Mouse (Mus musculus): ENCODE results near the gene Pdzrn3. TPM values are rescaled to one million over a fixed set of nuclear protein-coding genes. Genes with fewer than 3 reads are reported as not detected.

Pdzrn3 gene
- polyA plus RNA-seq, 1 experiment: 13.8 TPM

GRCm38 (mm10) chr6:101212086-101212485, 165.6 kb downstream of the Pdzrn3 start:
- Histone ChIP-seq H3ac (ENCODE audit: control insufficient read depth, insufficient read length) (no peak overlapping the region), H3K36me3 (ENCODE audit: control insufficient read depth, insufficient read depth) (no peaks in the 10 kb centered on the region), H3K4me3 (no peak overlapping the region), H3K27me3 (ENCODE audit: control insufficient read depth, insufficient read depth, insufficient read length) (no peaks in the 10 kb centered on the region), H3K79me2 (ENCODE audit: control insufficient read depth, insufficient read depth) (no peaks in the 10 kb centered on the region), H3K4me2 (ENCODE audit: low read depth) (no peak overlapping the region)
- TF ChIP-seq POLR2AphosphoS2 (IDR thresholded peaks at IDR 0.05; ENCODE audit: insufficient read length, low read depth) (no peak), MYOG (IDR thresholded peaks at IDR 0.05; ENCODE audit: control insufficient read depth in 1 of 3, insufficient read depth in 1 of 3, insufficient read length in 2 of 3, low read depth in 2 of 3) (no peak), USF1 (IDR thresholded peaks at IDR 0.05; ENCODE audit: low read depth) (no peak), SRF (IDR thresholded peaks at IDR 0.05; ENCODE audit: control insufficient read depth, insufficient read length, low read depth) (no peak), TCF12 (IDR thresholded peaks at IDR 0.05; ENCODE audit: insufficient read depth, poor library complexity, severe bottlenecking) (no peak), E2F4 (IDR thresholded peaks at IDR 0.05; ENCODE audit: insufficient read depth) (no peak), MAX (IDR thresholded peaks at IDR 0.05; ENCODE audit: low read depth) (no peak), CEBPB (IDR thresholded peaks at IDR 0.05; ENCODE audit: insufficient read depth, poor library complexity, severe bottlenecking) (no peak), REST (IDR thresholded peaks at IDR 0.05; ENCODE audit: insufficient read depth, insufficient read length) (no peak), MYOD1 (IDR thresholded peaks at IDR 0.05; ENCODE audit: control insufficient read depth in 1 of 3, insufficient read length in 2 of 3, low read depth in 2 of 3) (no peak)

- no peaks in the 10 kb centered on the region for H3K36me3 ChIP-seq (ENCODE audit: control insufficient read depth, insufficient read depth)
- no peaks in the 10 kb centered on the region for H3K27me3 ChIP-seq (ENCODE audit: control insufficient read depth, insufficient read depth, insufficient read length)
- no peak overlapping the region for H3ac ChIP-seq (ENCODE audit: control insufficient read depth, insufficient read length)
- no peaks in the 10 kb centered on the region for H3K79me2 ChIP-seq (ENCODE audit: control insufficient read depth, insufficient read depth)
- no peak overlapping the region for H3K4me2 ChIP-seq (ENCODE audit: low read depth)
- no peak overlapping the region for H3K4me3 ChIP-seq
- TF ChIP-seq SRF (IDR thresholded peaks at IDR 0.05; ENCODE audit: control insufficient read depth, insufficient read length, low read depth) (no peak), REST (IDR thresholded peaks at IDR 0.05; ENCODE audit: insufficient read depth, insufficient read length) (no peak), CEBPB (IDR thresholded peaks at IDR 0.05; ENCODE audit: insufficient read depth, poor library complexity, severe bottlenecking) (no peak), USF1 (IDR thresholded peaks at IDR 0.05; ENCODE audit: low read depth) (no peak)
These were observed 166.3 kb downstream of the Pdzrn3 start for GRCm38 (mm10) chr6:101211361-101211841.

DNA sequence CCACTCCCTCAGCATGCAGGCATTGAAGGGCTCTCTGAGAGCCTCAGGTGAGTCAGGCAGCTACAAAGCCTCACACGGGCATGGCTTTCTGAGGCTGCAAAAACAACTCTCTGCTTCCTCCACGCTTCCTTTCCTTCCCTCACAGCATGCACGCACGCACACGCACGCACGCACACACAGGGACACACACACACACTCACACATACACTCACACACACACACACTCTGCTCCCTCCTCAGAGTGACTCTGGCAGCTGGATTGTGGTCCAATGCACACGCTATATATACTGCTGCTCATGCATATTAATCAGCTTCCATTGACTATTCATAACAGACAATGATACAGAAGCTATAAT, 178.8 kb downstream of the Pdzrn3 start:
- Histone ChIP-seq H3K79me2 (ENCODE audit: control insufficient read depth, insufficient read depth) (no peaks in the 10 kb centered on the region), H3K4me2 (ENCODE audit: low read depth) (no peak overlapping the region), H3K4me3 (no peak overlapping the region), H3K36me3 (ENCODE audit: control insufficient read depth, insufficient read depth) (no peaks in the 10 kb centered on the region), H3K27me3 (ENCODE audit: control insufficient read depth, insufficient read depth, insufficient read length) (no peaks in the 10 kb centered on the region), H3ac (ENCODE audit: control insufficient read depth, insufficient read length) (no peak overlapping the region)
- TF ChIP-seq MYOG (IDR thresholded peaks at IDR 0.05; ENCODE audit: control insufficient read depth in 1 of 3, insufficient read depth in 1 of 3, insufficient read length in 2 of 3, low read depth in 2 of 3) (no peak), E2F4 (IDR thresholded peaks at IDR 0.05; ENCODE audit: insufficient read depth) (no peak), USF1 (IDR thresholded peaks at IDR 0.05; ENCODE audit: low read depth) (no peak), CEBPB (IDR thresholded peaks at IDR 0.05; ENCODE audit: insufficient read depth, poor library complexity, severe bottlenecking) (no peak), POLR2A (IDR thresholded peaks at IDR 0.05; ENCODE audit: insufficient read length, low read depth) (no peak), MYOD1 (IDR thresholded peaks at IDR 0.05; ENCODE audit: control insufficient read depth in 1 of 3, insufficient read length in 2 of 3, low read depth in 2 of 3) (no peak), SRF (IDR thresholded peaks at IDR 0.05; ENCODE audit: control insufficient read depth, insufficient read length, low read depth) (no peak), POLR2AphosphoS2 (IDR thresholded peaks at IDR 0.05; ENCODE audit: insufficient read length, low read depth) (no peak), TCF12 (IDR thresholded peaks at IDR 0.05; ENCODE audit: insufficient read depth, poor library complexity, severe bottlenecking) (no peak), MAX (IDR thresholded peaks at IDR 0.05; ENCODE audit: low read depth) (no peak), TCF3 (IDR thresholded peaks at IDR 0.05; ENCODE audit: insufficient read length, low read depth) (no peak), REST (IDR thresholded peaks at IDR 0.05; ENCODE audit: insufficient read depth, insufficient read length) (no peak)

- H3ac ChIP-seq (ENCODE audit: control insufficient read depth, insufficient read length): no peak overlapping the region
- H3K36me3 ChIP-seq (ENCODE audit: control insufficient read depth, insufficient read depth): no peaks in the 10 kb centered on the region
- H3K4me3 ChIP-seq: no peak overlapping the region
- H3K27me3 ChIP-seq (ENCODE audit: control insufficient read depth, insufficient read depth, insufficient read length): no peaks in the 10 kb centered on the region
- H3K79me2 ChIP-seq (ENCODE audit: control insufficient read depth, insufficient read depth): no peaks in the 10 kb centered on the region
- no peak overlapping the region for H3K4me2 ChIP-seq (ENCODE audit: low read depth)
- TF ChIP-seq TCF12 (IDR thresholded peaks at IDR 0.05; ENCODE audit: insufficient read depth, poor library complexity, severe bottlenecking): no peak
- TF ChIP-seq E2F4 (IDR thresholded peaks at IDR 0.05; ENCODE audit: insufficient read depth): no peak
- no peak for TF ChIP-seq POLR2A (IDR thresholded peaks at IDR 0.05; ENCODE audit: insufficient read length, low read depth)
- TF ChIP-seq MYOD1 (IDR thresholded peaks at IDR 0.05; ENCODE audit: control insufficient read depth in 1 of 3, insufficient read length in 2 of 3, low read depth in 2 of 3): no peak
- no peak for TF ChIP-seq TCF3 (IDR thresholded peaks at IDR 0.05; ENCODE audit: insufficient read length, low read depth)
- no peak for TF ChIP-seq MYOG (IDR thresholded peaks at IDR 0.05; ENCODE audit: control insufficient read depth in 1 of 3, insufficient read depth in 1 of 3, insufficient read length in 2 of 3, low read depth in 2 of 3)
- TF ChIP-seq SRF (IDR thresholded peaks at IDR 0.05; ENCODE audit: control insufficient read depth, insufficient read length, low read depth): no peak
- no peak for TF ChIP-seq REST (IDR thresholded peaks at IDR 0.05; ENCODE audit: insufficient read depth, insufficient read length)
- no peak for TF ChIP-seq USF1 (IDR thresholded peaks at IDR 0.05; ENCODE audit: low read depth)
- no peak for TF ChIP-seq MAX (IDR thresholded peaks at IDR 0.05; ENCODE audit: low read depth)
- no peak for TF ChIP-seq CEBPB (IDR thresholded peaks at IDR 0.05; ENCODE audit: insufficient read depth, poor library complexity, severe bottlenecking)
- TF ChIP-seq POLR2AphosphoS2 (IDR thresholded peaks at IDR 0.05; ENCODE audit: insufficient read length, low read depth): no peak
These were observed 179.3 kb downstream of the Pdzrn3 start for GRCm38 (mm10) chr6:101198284-101198942.
